Comparison of ENCODE assay signal across 10 mouse cellular contexts in the genomic region with DNA sequence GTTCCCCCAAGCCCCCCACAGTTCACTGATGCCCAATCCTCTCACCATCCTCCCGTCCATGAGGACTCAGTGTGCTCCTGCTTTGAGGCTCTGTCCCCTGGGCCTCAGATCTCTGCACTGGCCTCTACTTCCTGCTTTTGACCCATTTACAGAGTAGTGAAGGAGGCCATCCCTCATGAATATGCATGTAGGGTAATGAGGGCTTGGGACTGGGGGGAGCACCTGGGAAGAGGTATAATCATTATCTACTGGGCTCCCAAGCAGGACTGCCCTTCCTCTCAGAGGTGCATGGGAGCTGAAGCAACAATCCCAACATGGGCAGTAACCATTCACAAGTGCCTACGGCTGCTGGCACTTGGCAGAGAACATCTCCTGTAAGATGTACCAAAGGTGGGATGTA. TPM values are rescaled to one million over a fixed set of nuclear protein-coding genes. Genes with fewer than 3 reads are reported as not detected.
DNase-seq lines count a peak whose midpoint lies in the region; ATAC-seq and TF ChIP-seq lines count a peak whose summit lies in the region.
"Had no signal": no experiment of that assay in that cellular context is flagged by ENCODE, and none has a peak within 500 bp of the region (broad histone marks: within the 10 kb centered on the region; RNA-seq: fewer than 3 reads in every experiment).

Gene Serinc2, minus strand, starts transcription at position 101 of the 400 bp plus-strand sequence.

- H3K4me1 ChIP-seq in heart, embryonic 13.5 days, result peaks cover 14% of the 10 kb centered on the region
- peaks cover 9% of the 10 kb centered on the region; the same call in 1 of the 2 replicates for H3K4me1 ChIP-seq in limb, embryonic 15.5 days

- no peak for DNase-seq in heart, adult 11 months
- DNase-seq in brain, embryonic 14.5 days (ENCODE audit: low read depth), result no peak
- DNase-seq in gastrocnemius, postnatal 25 days, result no peak
- no peak for DNase-seq in right cerebral cortex, postnatal 14 days
- DNase-seq in layer of hippocampus, adult 11-12 months (ENCODE audit: low spot score), result no peak
- DNase-seq in Muller cell, postnatal 12 days (ENCODE audit: inconsistent ontology term), result no peak
- DNase-seq: B cell, adult 2 months had no signal

- H3K9ac ChIP-seq in heart, embryonic 13.5 days, result no peak within 1 kb of the TSS
- H3K9ac ChIP-seq in limb, embryonic 15.5 days, result no peak within 1 kb of the TSS
- H3K9ac ChIP-seq: liver, embryonic 15.5 days had no signal

- H3K4me2 ChIP-seq in heart, embryonic 13.5 days, result no peak within 1 kb of the TSS
- no peak within 1 kb of the TSS for H3K4me2 ChIP-seq in limb, embryonic 15.5 days
- H3K4me2 ChIP-seq: liver, embryonic 15.5 days had no signal

- H3K4me3 ChIP-seq in heart, embryonic 13.5 days, result no peak within 1 kb of the TSS
- H3K4me3 ChIP-seq in limb, embryonic 15.5 days, result no peak within 1 kb of the TSS
- H3K4me3 ChIP-seq: liver, embryonic 15.5 days had no signal

- no peak within 1 kb of the TSS for H3K27ac ChIP-seq in heart, embryonic 13.5 days (replicated peaks)
- H3K27ac ChIP-seq in limb, embryonic 15.5 days, result no peak within 1 kb of the TSS
- H3K27ac ChIP-seq: liver, embryonic 15.5 days had no signal

- peaks cover 91% of the 10 kb centered on the region for H3K27me3 ChIP-seq in heart, embryonic 13.5 days (replicated peaks)
- H3K27me3 ChIP-seq in limb, embryonic 15.5 days, result no peaks in the 10 kb centered on the region

- WGBS in heart, embryonic 13.5 days, result 60% methylated on average over 2 of the region's 2 CpGs
- WGBS in limb, embryonic 15.5 days, result 48% methylated on average over 2 of the region's 2 CpGs

- TF ChIP-seq POLR2A in brain, embryonic 14.5 days (IDR thresholded peaks at IDR 0.05; ENCODE audit: borderline replicate concordance, extremely low read depth, insufficient read depth, insufficient read length, poor library complexity, severe bottlenecking), result no peak

- no peak for TF ChIP-seq CTCF in brain, embryonic 14.5 days (IDR thresholded peaks at IDR 0.05; ENCODE audit: borderline replicate concordance, extremely low read depth, insufficient read depth, insufficient read length)

- no peak for ATAC-seq in heart, embryonic 13.5 days (ENCODE audit: extremely low read depth, insufficient number of reproducible peaks, low FRiP score, low TSS enrichment)
- no peak for ATAC-seq in limb, embryonic 15.5 days (ENCODE audit: insufficient number of reproducible peaks, low FRiP score, low TSS enrichment, low read depth)

- no peaks in the 10 kb centered on the region for H3K9me3 ChIP-seq in heart, embryonic 13.5 days
- no peaks in the 10 kb centered on the region for H3K9me3 ChIP-seq in limb, embryonic 15.5 days
- H3K9me3 ChIP-seq: liver, embryonic 15.5 days had no signal

- no peaks in the 10 kb centered on the region for H3K36me3 ChIP-seq in heart, embryonic 13.5 days
- H3K36me3 ChIP-seq in limb, embryonic 15.5 days, result no peaks in the 10 kb centered on the region
- H3K36me3 ChIP-seq: liver, embryonic 15.5 days had no signal

RNA-seq across cellular contexts. Expression of gene Serinc2, which starts in this region (rescaled TPM):
- polyA plus RNA-seq in heart, embryonic 13.5 days (2015; fragmentation: Nextera tagmentation; extraction: Ambion mirVana), result 10.9 and 11.3 TPM in 2 replicates
- polyA plus RNA-seq in brain, embryonic 14.5 days (2012; rRNA removed), result 72.2 and 126 TPM in 2 replicates
- 10 to 100 TPM; 52.0 to 64.1 TPM for total RNA-seq in gastrocnemius, postnatal 25 days (2021)
- 132 and 136 TPM in 2 replicates for polyA plus RNA-seq in limb, embryonic 15.5 days (2015; fragmentation: Nextera tagmentation; extraction: Ambion mirVana)
